Mouse (Mus musculus) Patski (cell line): ENCODE data around the gene Tbc1d10b. TPM values are rescaled to one million over a fixed set of nuclear protein-coding genes. Genes with fewer than 3 reads are reported as not detected.

Source experiments
- ATAC-seq: fragments of 100-300 bp; one replicate; pipeline ENCODE4 v1.8.0; 2021
- CTCF ChIA-PET: fragments of 350-600 bp; sonication (Branson Sonifier 250); formaldehyde crosslinking; loops from one replicate; lab custom pipeline; 2022; ENCODE audit warnings: inconsistent platforms; lab: Charles Lee
- POLR2A ChIA-PET: fragments of 350-600 bp; sonication (Branson Sonifier 250); formaldehyde crosslinking; loops from one replicate; lab custom pipeline; 2022; ENCODE audit warnings: antibody characterized with exemption, inconsistent platforms; lab: Charles Lee
- DNase-seq: peaks from one replicate; pipeline ENCODE4 v3.0.0-alpha.2; 2011; ENCODE audit warnings: low read depth, low spot score
- H3K27me3 ChIP-seq: fragments of 371-371 bp; one replicate; pipeline ENCODE4 v1.5.1; 2021
- CTCF ChIP-seq: fragments of 100-300 bp; IDR thresholded peaks from one replicate; pipeline ENCODE4 v1.5.1; 2021
- in situ Hi-C: fragments of 300-500 bp; cut with MboI; formaldehyde crosslinking; loops from 3 replicates; pipeline ENCODE4 v1.11.1; 2018; ENCODE audit warnings: low pct_unique_long_range_greater_than_20kb, mixed read lengths
- polyA plus RNA-seq: library from polyadenylated mRNA; unstranded; gene quantifications from one replicate; pipeline ENCODE4 v1.2.3, GENCODE M21; 2021

The Tbc1d10b gene
- polyA plus RNA-seq, 1 experiment from 2014 or later = 51.7 TPM

GRCm38 (mm10) chr7:127243361-127243867 is 35.1 kb upstream of the Tbc1d10b start:
- POLR2A ChIA-PET = no interaction called here
- in situ Hi-C loops = no loop called here
- CTCF ChIA-PET = no interaction called here
- no peaks in the 10 kb centered on the region for H3K27me3 ChIP-seq
- TF ChIP-seq CTCF = no peak
- ATAC-seq (no peak), DNase-seq (no peak)

DNA sequence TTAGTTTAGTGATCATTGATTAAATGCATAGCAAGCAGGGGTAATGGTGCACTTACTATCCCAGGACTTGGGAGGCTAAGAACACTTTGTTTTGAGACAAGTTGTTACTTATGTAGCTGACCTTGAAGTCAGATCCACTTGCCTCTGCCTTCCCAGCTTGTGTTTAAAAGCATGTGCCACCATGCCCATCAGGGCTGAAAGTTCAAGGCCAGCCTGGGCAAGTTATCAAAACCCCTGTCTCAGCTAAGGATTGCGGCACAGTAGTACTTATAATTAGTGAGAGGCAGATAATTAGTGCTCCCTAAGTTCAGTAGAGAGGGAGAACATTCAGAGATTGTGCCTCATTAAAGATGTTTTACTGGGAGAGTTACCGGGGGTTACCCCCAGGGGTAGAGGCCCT is 26.5 kb upstream of the Tbc1d10b start:
- no peak for DNase-seq
- ATAC-seq = no peak
- no peak for TF ChIP-seq CTCF
- ChIA-PET CTCF (no interaction called here), POLR2A (interaction anchor here (0.6 to 1.6 kb wide), 2 partner anchors 9 to 30 kb away, joined by 4 to 5 read pairs; partner anchors contain the start of gene Zfp771)
- in situ Hi-C loops = no loop called here
- no peaks in the 10 kb centered on the region for H3K27me3 ChIP-seq

GRCm38 (mm10) chr7:127233765-127234164 is 25.5 kb upstream of the Tbc1d10b start:
- TF ChIP-seq CTCF = no peak
- DNase-seq (no peak), ATAC-seq (no peak)
- H3K27me3 ChIP-seq = no peaks in the 10 kb centered on the region
- in situ Hi-C loops = no loop called here
- POLR2A ChIA-PET = no interaction called here
- CTCF ChIA-PET = no interaction called here

GRCm38 (mm10) chr7:127233368-127233749 is 25.1 kb upstream of the Tbc1d10b start:
- ChIA-PET CTCF (no interaction called here), POLR2A (no interaction called here)
- DNase-seq = no peak
- in situ Hi-C loops = no loop called here
- no peaks in the 10 kb centered on the region for H3K27me3 ChIP-seq
- TF ChIP-seq CTCF = no peak
- ATAC-seq = peak; percentile 37

- ATAC-seq = peak; percentile 78
Observed at GRCm38 (mm10) chr7:127232622-127233367, 24.5 kb upstream of the Tbc1d10b start, which contains the start of the genes Zfp553 and Sept1. Gene Zfp553 (plus strand): TSS chr7:127233061. Gene Sept1 (minus strand): TSS chr7:127233130.

GRCm38 (mm10) chr7:127231826-127232621 is 23.8 kb upstream of the Tbc1d10b start:
- ChIA-PET POLR2A (interaction anchor here (0.5 to 1.6 kb wide), 4 partner anchors 10 to 1013 kb away, joined by 3 read pairs; no protein-coding TSS in a partner anchor), CTCF (interaction anchor here (5.0 kb wide), 1 partner anchor 18 kb away, joined by 27 read pairs; no protein-coding TSS in a partner anchor)
- DNase-seq (no peak), ATAC-seq (peak; percentile 14)
- in situ Hi-C loops = no loop called here
- H3K27me3 ChIP-seq = no peaks in the 10 kb centered on the region
- TF ChIP-seq CTCF = no peak

More at GRCm38 (mm10) chr7:127232622-127233367, 24.5 kb upstream of the Tbc1d10b start, which contains the start of the genes Zfp553 and Sept1:
- in situ Hi-C loops = no loop called here
- ChIA-PET POLR2A (no interaction called here), CTCF (no interaction called here)
- no peaks in the 10 kb centered on the region for H3K27me3 ChIP-seq
- no peak for TF ChIP-seq CTCF
- DNase-seq = no peak

- no peak for ATAC-seq
- in situ Hi-C loops = no loop called here
- ChIA-PET POLR2A (interaction anchor here (0.5 to 1.6 kb wide), 4 partner anchors 9 to 1012 kb away, joined by 3 read pairs; no protein-coding TSS in a partner anchor), CTCF (interaction anchor here (5.0 kb wide), 1 partner anchor 17 kb away, joined by 27 read pairs; no protein-coding TSS in a partner anchor)
- TF ChIP-seq CTCF = no peak
- no peak for DNase-seq
- no peaks in the 10 kb centered on the region for H3K27me3 ChIP-seq
Observed at GRCm38 (mm10) chr7:127231376-127231775, 23.1 kb upstream of the Tbc1d10b start.

GRCm38 (mm10) chr7:127228615-127229303 is 20.5 kb upstream of the Tbc1d10b start:
- ATAC-seq = peak; percentile 33
- in situ Hi-C loops = no loop called here
- peak; percentile 87 for TF ChIP-seq CTCF
- CTCF ChIA-PET = interaction anchor here (0.6 to 5.0 kb wide), 4 partner anchors 9 to 18 kb away, joined by 3 to 27 read pairs (median 13); no protein-coding TSS in a partner anchor
- no peaks in the 10 kb centered on the region for H3K27me3 ChIP-seq
- POLR2A ChIA-PET = interaction anchor here (0.7 kb wide), 1 partner anchor 18 kb away, joined by 3 read pairs; no protein-coding TSS in a partner anchor
- DNase-seq = no peak

DNA sequence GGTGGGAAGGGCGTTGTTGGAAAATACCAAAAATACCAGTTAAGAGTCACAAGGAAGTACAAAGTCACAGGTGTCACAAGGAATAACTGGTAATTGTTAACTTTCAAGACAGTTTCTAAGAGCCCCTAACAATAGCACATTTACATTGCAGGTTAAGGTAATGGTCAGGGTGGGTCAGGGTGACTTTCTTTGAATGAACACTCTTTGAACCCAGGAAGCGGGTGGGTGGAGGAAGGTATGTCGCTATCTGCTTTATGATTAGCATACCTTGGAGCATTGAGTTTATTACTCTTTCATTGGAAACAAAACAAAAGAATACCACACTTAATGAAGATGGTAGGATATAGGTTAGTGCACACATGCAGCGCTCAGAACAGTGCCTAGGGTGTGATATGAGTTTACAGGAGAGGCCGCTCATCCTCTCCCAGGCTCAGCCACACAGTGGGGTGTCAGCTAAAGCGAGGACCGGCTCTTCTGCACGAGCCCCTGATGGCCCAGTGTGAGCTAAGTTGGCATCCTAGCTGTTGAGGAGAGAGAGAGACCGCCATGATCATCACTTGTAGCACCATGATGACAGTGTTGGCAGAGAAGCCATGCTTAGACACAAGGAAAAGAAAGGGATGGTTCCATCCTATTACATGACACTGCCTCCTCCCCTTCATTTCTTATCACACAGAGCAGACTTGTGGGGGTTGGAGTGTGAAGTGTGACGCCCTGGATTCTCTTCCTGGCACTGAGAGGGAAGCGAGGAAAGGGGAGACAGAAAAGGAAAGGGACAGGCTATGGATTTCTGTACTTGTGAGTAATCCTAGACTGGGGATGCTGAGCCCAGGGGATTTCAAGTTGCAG is 17.1 kb upstream of the Tbc1d10b start:
- no peak for TF ChIP-seq CTCF
- in situ Hi-C loops = no loop called here
- no peaks in the 10 kb centered on the region for H3K27me3 ChIP-seq
- ChIA-PET POLR2A (no interaction called here), CTCF (no interaction called here)
- DNase-seq (no peak), ATAC-seq (no peak)
